Mouse (Mus musculus): ENCODE results near the gene Olfr796. TPM values are rescaled to one million over a fixed set of nuclear protein-coding genes. Genes with fewer than 3 reads are reported as not detected.

Olfr796 gene
- not detected in 2 replicates for polyA plus RNA-seq (2012; rRNA removed)

GRCm38 (mm10) chr10:129612470-129612869 lies at the start of gene Olfr796:
Gene Olfr796, minus strand, starts transcription at chr10:129612570.

GRCm38 (mm10) chr10:129657394-129657793 lies 45.0 kb upstream of the Olfr796 start, which contains the start of gene Olfr800:
Gene Olfr800, plus strand, starts transcription at chr10:129657694.

DNA sequence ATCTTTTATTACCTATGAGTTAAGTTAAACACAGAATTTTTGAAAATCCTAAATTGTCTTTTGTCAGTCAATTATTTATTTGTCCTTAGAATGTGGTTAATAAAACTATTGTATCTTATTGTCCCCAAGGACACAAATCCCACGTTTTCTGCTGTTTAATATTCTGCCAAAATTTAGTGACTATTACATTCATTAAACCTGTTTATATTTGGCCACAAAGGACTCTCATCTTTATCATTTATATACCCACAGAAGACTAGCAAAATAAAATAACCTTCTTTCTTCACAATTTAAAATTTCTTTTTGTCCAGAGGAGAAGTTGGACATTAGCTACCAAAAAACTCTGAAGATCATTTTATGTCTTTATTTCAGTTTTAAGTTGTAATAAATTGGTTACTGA lies 24.8 kb upstream of the Olfr796 start, which contains the start of gene Olfr799:
Olfr799 (plus strand) TSS at position 301 of the 400 bp plus-strand sequence.

DNA sequence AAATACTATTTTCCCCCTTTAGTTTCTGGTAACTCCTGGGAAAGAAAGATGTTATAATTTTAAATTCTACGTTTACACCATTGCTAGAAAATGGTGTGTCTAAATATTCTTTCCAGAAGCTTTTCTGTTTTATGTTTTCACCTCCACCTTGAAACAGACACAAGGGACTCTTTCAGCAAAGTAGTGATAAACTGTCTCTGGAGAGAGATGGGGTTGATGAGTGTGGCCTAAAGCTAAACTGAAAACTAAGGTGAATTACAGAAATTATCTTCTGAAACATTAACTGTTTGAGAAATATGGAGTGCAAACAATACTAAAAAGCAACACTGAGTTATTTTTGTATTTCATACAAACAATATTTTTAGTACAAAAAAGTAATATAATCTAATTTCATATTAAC lies 15.5 kb upstream of the Olfr796 start, which contains the start of gene Olfr798:
Olfr798 (minus strand) TSS at position 101 of the 400 bp plus-strand sequence.

GRCm38 (mm10) chr10:129567355-129567754 lies 45.0 kb downstream of the Olfr796 start, which contains the start of gene Olfr794:
Gene Olfr794, plus strand, starts transcription at chr10:129567655.

Other genes with a start within 250 kb of the Olfr796 start
- gene Olfr784, start 228.5 kb downstream of the Olfr796 start, polyA plus RNA-seq (2012; rRNA removed) = 0.06 TPM in 2 replicates
- gene Olfr785, start 207.1 kb downstream of the Olfr796 start, polyA plus RNA-seq (2012; rRNA removed) = not detected in 2 replicates
- not detected in 2 replicates for gene Olfr786, start 185.3 kb downstream of the Olfr796 start, polyA plus RNA-seq (2012; rRNA removed)
- not detected in 2 replicates for gene Olfr787, start 150.7 kb downstream of the Olfr796 start, polyA plus RNA-seq (2012; rRNA removed)
- not detected in 2 replicates for gene Olfr788, start 141.6 kb downstream of the Olfr796 start, polyA plus RNA-seq (2012; rRNA removed)
- gene Olfr789, start 127.8 kb downstream of the Olfr796 start, polyA plus RNA-seq (2012; rRNA removed) = not detected in 2 replicates
- gene Olfr790, start 114.1 kb downstream of the Olfr796 start, polyA plus RNA-seq (2012; rRNA removed) = not detected in 2 replicates
- gene Olfr791, start 90.8 kb downstream of the Olfr796 start, polyA plus RNA-seq (2012; rRNA removed) = not detected in 2 replicates
- gene Olfr792, start 73.4 kb downstream of the Olfr796 start, polyA plus RNA-seq (2012; rRNA removed) = not detected in 2 replicates
- gene Olfr794, start 44.9 kb downstream of the Olfr796 start, polyA plus RNA-seq (2012; rRNA removed) = not detected in 2 replicates
- not detected in 2 replicates for gene Olfr798, start 15.4 kb upstream of the Olfr796 start, polyA plus RNA-seq (2012; rRNA removed)
- not detected in 2 replicates for gene Olfr799, start 24.9 kb upstream of the Olfr796 start, polyA plus RNA-seq (2012; rRNA removed)
- not detected in 2 replicates for gene Olfr800, start 45.1 kb upstream of the Olfr796 start, polyA plus RNA-seq (2012; rRNA removed)
- gene Olfr801, start 61.3 kb upstream of the Olfr796 start, polyA plus RNA-seq (2012; rRNA removed) = not detected in 2 replicates
- not detected in 2 replicates for gene Olfr802, start 75.6 kb upstream of the Olfr796 start, polyA plus RNA-seq (2012; rRNA removed)
- not detected in 2 replicates for gene Olfr803, start 81.7 kb upstream of the Olfr796 start, polyA plus RNA-seq (2012; rRNA removed)
- gene Olfr804, start 90.6 kb upstream of the Olfr796 start, polyA plus RNA-seq (2012; rRNA removed) = not detected in 2 replicates
- gene Olfr805, start 116.8 kb upstream of the Olfr796 start, polyA plus RNA-seq (2012; rRNA removed) = not detected in 2 replicates
- not detected in 2 replicates for gene Olfr806, start 129.4 kb upstream of the Olfr796 start, polyA plus RNA-seq (2012; rRNA removed)
- gene Olfr807, start 145.2 kb upstream of the Olfr796 start, polyA plus RNA-seq (2012; rRNA removed) = not detected in 2 replicates
- not detected in 2 replicates for gene Olfr808, start 152.9 kb upstream of the Olfr796 start, polyA plus RNA-seq (2012; rRNA removed)
- gene Olfr809, start 162.1 kb upstream of the Olfr796 start, polyA plus RNA-seq (2012; rRNA removed) = not detected in 2 replicates
- gene Olfr810, start 182.3 kb upstream of the Olfr796 start, polyA plus RNA-seq (2012; rRNA removed) = not detected in 2 replicates
- gene Olfr811, start 191.8 kb upstream of the Olfr796 start, polyA plus RNA-seq (2012; rRNA removed) = not detected in 2 replicates
- gene Olfr812, start 233.5 kb upstream of the Olfr796 start, polyA plus RNA-seq (2012; rRNA removed) = not detected in 2 replicates
- not detected in 2 replicates for gene Olfr813, start 242.8 kb upstream of the Olfr796 start, polyA plus RNA-seq (2012; rRNA removed)